Mouse (Mus musculus): ENCODE measurements around the gene Neb.

DNA sequence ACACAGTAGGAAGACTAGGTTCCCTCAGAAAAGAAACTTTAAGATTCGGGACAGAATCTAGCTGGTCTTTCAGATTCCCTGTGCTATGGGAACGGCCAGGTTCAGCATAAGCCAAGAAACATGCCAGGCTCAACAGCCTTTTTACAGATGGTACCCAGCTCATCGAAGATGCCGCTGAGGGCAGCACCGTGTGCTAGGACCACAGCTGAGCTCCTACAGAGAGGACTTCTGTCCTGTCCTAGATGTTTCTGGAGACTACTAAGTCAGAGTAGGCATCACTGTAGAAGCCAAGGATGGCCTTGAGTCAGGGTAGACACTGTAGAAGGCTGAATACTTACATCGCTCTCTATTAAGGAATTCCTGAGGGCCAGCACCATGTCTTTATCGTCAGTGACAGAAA lies 201.1 kb downstream of the Neb start:
- TF ChIP-seq ZC3H11A (IDR thresholded peaks at IDR 0.05; ENCODE audit: low read depth, low read length) (no peak), CTCF (IDR thresholded peaks at IDR 0.05 in 2 of 3, conservative IDR thresholded peaks at IDR 0.05 in 1 of 3; ENCODE audit: control insufficient read depth in 1 of 3, insufficient read depth in 1 of 3, low read depth in 2 of 3, low read length in 3 of 3, poor library complexity in 1 of 3, severe bottlenecking in 1 of 3) (no peak), RCOR1 (IDR thresholded peaks at IDR 0.05; ENCODE audit: low read depth, low read length) (no peak), POLR2A (IDR thresholded peaks at IDR 0.05; ENCODE audit: control insufficient read depth in 1 of 2, insufficient read depth in 1 of 2, low read depth in 1 of 2, low read length in 2 of 2, poor library complexity in 1 of 2) (no peak), MEF2A (IDR thresholded peaks at IDR 0.05; ENCODE audit: extremely low read depth, insufficient replicate concordance, low read depth, low read length, poor library complexity, severe bottlenecking) (no peak), ZMIZ1 (IDR thresholded peaks at IDR 0.05; ENCODE audit: low read depth, low read length) (no peak), NRF1 (IDR thresholded peaks at IDR 0.05; ENCODE audit: insufficient read depth, low read depth, low read length, poor library complexity, severe bottlenecking) (no peak), E2F4 (IDR thresholded peaks at IDR 0.05; ENCODE audit: borderline replicate concordance, low read depth, low read length) (no peak), MAFK (IDR thresholded peaks at IDR 0.05; ENCODE audit: borderline replicate concordance, low read depth, low read length) (no peak), USF1 (IDR thresholded peaks at IDR 0.05; ENCODE audit: low read depth, low read length) (no peak), MXI1 (IDR thresholded peaks at IDR 0.05; ENCODE audit: low read depth, low read length) (no peak), ZNF384 (IDR thresholded peaks at IDR 0.05; ENCODE audit: low read depth, low read length) (no peak)

All from MEL (cell line).